Mouse (Mus musculus) B cell, adult 2 months (primary cell): Measurements from ENCODE around the gene Usf3.

Source experiments
- DNase-seq, 2 experiments: peaks; one replicate each; pipeline ENCODE4 v3.0.0; 2022

The Usf3 gene

DNA sequence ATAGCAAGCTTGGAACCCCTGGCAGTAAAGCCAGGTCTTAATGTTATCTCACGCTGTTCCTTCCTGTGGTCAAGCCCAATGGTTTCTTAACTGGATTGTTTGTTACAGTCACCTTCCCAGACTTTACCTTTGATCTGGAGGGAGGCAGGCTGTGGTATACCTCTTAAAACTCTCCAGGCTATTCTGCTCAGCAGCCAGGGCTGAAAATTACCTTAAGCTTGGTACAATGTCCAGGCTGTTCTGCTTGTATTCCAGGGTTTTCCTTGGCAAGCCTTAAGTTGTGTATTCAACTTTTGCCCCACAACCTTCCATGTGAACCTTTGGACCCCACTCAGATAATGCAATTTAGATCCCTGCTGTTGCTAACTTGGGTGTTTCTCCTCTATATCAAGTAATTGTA, 2.0 kb downstream of the Usf3 start:
- no peak for DNase-seq

DNA sequence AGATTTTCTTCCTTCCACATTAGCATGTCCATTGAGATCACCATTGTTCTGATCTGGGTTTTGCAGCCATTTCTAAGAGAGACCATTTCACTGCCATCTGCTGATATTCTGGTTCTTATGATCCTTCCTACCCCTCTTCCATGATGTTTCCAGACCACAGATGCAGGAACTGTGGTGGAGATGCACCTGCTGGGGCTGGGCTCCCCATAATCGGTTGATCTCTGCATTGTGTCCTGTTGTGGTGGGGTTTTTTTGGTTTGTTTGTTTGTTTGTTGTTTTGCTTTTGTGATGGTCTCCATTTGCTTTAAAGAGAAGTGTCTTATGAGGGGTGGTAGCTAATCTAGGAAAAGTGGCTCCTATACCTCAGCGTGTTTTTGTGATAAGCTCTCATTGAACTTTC, 3.5 kb downstream of the Usf3 start:
- DNase-seq, result no peak

DNA sequence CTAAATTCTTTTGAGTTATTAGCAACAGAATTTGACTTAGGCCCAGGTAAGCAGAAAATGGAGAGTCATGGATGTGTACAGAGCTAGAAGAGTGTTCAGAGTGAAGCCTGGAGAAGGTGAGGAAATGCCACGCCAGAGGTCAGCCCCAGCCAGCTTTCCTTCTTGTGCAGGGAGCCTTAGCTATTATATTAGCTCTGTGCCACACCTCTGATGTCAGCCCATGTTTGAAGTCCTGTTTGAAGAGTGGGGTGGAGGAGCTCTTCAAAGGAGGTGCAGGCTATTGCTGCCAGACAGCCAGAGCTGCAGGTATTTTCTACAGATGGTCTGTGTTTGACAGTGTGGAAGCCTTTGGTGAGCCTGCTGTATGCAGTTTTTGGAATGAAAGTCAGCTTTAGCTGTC, 5.5 kb downstream of the Usf3 start:
- no peak for DNase-seq

DNA sequence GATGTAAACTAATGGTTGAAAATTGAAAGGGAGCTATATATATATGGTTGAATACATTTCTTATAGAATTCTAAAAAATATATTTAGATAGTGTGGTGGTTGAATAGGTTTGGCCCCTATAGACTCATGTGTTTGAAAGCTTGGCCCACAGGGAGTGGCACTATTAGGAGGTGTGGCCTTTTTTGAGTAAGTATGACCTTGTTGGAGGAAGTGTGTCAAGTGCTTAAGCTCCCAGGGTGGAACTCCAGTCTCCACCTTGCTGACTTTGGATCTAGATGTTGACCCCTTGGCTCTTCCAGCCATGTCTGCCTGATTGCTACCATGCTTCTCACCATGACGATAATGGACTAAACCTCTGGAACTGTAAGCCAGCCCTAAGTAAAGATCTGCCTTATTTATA, 9.6 kb downstream of the Usf3 start:
- DNase-seq, result no peak

DNA sequence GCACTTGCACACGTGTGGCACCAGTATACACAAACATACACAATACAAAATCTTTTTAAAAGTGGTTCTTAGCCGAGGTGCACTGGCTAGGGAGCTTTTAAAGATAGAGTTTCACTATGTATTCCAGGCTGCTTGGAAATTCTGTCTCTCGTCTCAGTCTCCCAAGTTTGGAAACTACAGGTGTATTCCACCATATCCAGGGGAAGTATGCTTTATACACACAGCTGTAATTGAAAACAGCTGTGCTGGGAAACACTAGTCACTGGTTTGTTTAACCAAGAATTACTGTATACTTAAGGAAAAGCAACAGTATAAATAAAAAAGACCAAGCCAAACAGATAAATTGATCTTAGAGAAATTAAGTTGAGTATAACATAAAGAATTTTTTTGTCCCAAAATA, 11.7 kb downstream of the Usf3 start:
- DNase-seq, result no peak

DNA sequence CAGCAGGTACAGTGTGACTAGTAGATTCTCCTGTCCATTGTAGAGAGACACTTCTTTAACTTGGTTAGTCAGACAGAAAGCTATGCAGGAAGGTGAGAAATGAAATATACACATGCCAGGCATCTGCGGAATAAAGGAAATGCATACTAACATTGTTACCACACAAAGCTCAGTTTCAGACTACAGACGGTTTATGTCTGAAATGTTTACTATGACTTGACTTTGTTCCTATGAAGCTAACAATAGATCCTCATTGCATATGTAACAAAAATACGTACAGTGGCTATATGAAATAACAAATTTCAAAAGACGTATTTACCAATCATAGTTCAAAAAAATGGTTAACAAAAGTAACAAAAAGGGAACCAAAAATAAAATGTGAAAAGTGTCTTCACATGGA, 14.1 kb downstream of the Usf3 start:
- DNase-seq, result no peak

- DNase-seq, result no peak
Observed at GRCm38 (mm10) chr16:44188766-44189165, 15.7 kb downstream of the Usf3 start.

GRCm38 (mm10) chr16:44190032-44190431, 17.0 kb downstream of the Usf3 start:
- DNase-seq, result peak in 1 of 2 experiments; percentile 17

DNA sequence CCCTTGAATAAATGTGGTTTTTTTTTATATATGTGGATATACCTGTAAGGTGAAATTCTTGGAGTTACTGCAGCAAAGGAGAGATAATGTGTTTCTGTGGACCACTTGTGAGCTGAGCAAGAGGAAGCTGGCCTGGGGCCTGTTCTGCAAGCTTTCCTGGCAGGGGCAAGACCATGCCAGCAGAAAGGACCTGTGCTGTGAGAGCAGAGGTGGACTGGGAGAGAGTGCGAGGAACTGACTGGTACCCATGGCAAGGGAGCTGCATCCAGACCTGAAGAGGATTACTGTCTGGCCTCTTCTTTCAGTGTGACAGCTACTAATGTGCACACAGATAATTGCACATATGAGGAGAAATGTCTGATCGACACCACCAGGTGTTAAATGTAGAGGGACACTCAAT, 17.9 kb downstream of the Usf3 start:
- DNase-seq, result no peak

DNA sequence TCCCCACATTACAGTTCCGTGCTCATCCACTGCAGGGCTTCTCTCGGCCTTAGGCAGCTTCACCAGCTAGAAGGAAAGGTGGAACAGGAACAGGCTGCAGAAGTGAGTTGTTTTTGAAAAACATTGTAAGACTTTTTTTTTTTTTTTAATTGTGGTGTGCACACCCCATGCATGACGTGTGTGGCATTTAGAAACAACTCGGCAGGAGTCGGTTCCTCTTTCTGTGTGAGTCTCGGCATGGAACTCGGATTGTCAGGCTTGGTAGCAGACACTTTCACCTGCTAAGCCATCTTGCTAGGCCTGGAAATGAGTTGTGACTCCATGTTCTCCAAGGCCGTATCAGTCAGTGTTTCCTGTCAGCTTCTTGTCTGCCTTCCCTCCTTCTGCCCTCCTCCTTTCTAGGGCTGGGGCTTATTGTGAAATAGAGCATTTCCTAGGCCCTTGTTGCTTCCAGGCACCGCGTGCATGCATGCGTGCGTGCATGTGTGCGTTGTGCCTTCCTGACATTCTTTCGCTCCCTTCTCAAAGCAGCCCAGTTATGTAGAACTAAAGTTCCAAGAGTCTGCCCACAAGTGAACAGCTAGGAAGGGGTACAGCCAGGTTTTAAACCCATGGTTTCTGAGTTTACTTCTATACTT, 26.1 kb downstream of the Usf3 start:
- DNase-seq, result peak; percentile 78 to 83

GRCm38 (mm10) chr16:44200146-44200545, 27.1 kb downstream of the Usf3 start:
- no peak for DNase-seq

- no peak for DNase-seq
Observed at GRCm38 (mm10) chr16:44204331-44204730, 31.3 kb downstream of the Usf3 start.

- DNase-seq, result no peak
Observed at GRCm38 (mm10) chr16:44205973-44206372, 32.9 kb downstream of the Usf3 start.

- no peak for DNase-seq
Observed at GRCm38 (mm10) chr16:44210156-44211053, 37.4 kb downstream of the Usf3 start.

DNA sequence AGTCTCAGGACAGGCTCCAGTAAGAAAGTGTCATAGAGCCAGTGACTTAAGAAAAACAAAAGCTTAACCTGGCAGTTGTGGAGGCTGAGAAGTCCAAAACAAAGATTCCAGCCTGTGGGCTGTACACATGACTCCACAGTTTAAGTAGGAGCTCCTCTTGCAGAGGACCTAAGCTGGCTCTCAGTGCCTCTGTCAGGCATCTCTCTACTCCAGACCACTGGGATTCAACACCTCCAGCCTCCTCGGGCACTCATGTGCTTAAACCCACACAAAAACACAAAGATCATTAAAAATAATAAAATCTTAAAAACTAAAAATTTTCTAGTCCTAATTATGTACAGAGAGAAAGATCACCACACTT, 38.0 kb downstream of the Usf3 start:
- no peak for DNase-seq

DNA sequence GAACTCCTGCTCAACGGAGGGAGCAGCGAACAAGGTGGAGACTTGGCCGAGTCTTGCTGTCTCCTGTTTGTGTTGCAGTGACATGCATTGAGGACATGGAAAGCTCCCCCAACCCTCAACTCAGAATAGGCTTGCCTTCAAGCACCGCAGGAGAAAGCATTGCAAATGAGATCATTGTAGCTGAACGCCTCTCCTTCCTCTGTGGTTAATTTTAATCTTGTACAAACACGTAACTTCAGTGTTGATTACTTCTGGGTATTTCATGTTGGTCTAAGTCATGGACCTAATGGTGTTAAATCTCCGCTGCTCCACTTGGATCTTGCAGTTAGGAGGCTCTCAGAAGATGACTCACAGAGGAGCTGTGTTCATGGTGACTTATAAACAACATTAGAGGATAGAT, 39.7 kb downstream of the Usf3 start:
- DNase-seq, result peak; percentile 34 to 36

DNA sequence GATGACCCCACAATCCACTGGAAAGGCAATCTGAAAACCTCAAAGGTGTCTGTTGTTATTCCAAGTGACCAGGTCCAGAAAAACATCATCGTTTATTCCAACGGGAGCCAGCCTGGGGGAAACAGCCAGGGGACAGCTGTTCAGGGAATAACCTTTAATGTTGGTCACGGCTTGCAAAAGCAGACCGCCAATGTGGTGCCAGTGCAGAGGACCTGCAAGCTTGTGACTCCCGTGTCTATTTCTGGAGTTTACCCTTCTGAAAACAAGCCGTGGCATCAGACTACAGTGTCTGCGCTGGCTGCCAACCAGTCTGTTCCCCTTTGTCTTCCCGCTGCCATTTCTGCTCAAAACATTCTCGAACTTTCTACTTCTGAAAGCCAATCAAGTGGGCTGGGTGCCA, 42.5 kb downstream of the Usf3 start:
- no peak for DNase-seq

DNA sequence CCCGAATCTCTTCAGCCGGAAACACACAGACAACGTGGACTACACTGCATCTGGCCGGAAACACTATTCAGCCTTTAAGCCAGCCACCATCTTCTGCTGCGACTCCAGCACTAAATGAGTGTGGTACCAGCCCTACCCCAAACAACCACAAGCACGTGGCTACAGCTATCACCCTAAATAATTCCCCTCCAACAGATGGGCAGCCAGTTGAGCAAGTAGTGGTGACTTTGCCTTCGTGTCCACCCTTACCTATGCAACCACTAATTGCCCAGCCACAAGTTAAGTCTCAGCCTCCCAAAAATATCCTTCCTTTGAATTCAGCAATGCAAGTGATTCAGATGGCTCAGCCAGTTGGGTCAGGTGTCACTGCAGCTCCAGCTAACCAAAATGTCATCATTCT, 43.4 kb downstream of the Usf3 start:
- no peak for DNase-seq

GRCm38 (mm10) chr16:44221463-44221862, 48.4 kb downstream of the Usf3 start:
- DNase-seq, result no peak

DNA sequence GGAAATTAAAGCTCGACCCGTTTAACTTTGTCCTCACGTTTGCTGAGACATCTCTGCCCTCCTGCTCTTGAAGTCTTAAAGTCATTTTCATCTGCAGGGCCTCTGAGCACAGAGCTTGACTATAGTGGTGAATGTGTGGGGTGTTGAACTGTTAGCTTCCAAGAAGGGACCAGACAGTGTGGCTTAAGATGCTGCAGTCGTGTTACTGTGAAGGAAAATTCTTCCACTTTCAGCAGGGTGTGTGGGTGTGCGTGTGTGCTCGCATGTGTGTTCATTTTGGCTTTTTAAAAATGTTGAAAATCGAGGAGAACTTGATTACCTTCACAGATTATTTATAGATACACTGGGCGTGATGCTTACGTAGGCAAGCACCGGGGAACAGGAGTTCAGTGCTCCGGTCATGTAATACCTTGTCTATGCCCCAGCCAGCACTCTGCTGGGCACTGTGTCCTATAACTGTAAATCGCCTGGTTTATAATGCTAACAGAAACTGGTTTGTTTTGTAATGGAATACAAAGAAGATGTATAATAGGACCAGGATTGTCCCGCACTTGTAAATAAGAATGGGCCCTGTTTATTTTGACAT, 53.8 kb downstream of the Usf3 start:
- DNase-seq, result no peak

DNA sequence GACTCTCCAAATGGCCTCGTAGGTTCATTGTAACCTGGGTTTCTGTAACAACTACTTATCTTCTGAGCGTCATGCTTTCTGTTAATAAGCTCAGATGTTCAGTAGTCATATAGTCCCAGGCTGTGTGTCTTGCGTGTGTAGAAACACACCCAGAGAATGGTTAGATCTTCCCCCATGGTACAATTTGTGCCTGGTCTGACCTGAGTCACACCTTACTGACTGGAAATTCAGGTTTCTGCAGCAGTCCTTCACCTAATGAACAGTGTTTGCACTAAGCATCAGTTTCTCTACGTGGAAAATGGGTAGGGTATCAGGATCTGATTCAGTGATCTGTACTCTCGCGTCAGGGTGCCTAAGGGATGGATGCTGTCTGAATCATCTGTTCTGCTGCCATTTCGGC, 60.0 kb downstream of the Usf3 start:
- no peak for DNase-seq

DNA sequence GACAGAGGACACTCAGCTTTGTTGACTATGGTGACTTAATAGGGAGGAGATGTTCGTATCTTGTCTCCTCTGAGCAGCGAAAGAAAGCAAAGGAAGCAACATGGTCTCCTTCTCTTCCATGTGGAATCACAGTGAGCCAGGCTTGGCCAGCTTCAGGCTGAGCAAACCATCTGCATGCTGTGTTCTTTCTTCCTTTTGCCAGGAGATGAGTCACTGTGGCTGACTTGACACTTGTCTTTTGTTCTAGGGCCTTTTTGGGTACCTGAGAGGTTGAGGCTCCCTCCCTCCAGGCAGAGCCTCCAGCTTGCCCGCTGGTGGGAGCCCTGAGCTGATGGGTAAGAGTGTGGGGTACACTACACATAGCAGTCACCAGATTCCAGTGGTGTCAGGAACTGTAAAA, 64.8 kb downstream of the Usf3 start:
- no peak for DNase-seq

GRCm38 (mm10) chr16:44238835-44239263, 65.8 kb downstream of the Usf3 start:
- no peak for DNase-seq

GRCm38 (mm10) chr16:44240406-44240805, 67.4 kb downstream of the Usf3 start:
- no peak for DNase-seq
